Mouse (Mus musculus): ENCODE results near the gene Atp8b5. TPM values are rescaled to one million over a fixed set of nuclear protein-coding genes. Genes with fewer than 3 reads are reported as not detected.

Atp8b5 gene
- total and polyA plus RNA-seq, 2 experiments from 2014 or later = 0.44 to 2.4 TPM

DNA sequence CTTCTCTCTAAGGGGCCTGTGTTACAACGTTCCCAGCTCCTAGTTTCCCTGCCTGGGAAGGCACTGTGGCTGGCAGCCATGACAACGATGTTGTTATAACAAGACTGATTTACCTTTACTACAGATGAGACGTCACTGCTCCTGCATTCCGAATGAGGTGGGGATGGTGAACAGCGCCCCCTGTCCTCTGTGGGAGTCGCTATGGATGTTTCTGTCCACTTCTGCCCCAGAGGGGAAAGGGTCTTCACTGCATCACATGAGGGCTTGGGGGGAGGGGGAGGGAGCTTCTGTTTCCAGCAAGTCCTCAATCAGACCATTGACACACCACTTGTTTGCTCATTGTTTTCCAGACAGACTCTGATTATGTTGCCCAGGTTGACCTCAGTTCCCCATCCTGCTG is 27.0 kb downstream of the Atp8b5 start:
- no peaks in the 10 kb centered on the region for H3K9me3 ChIP-seq (ENCODE audit: low read length)
- H3K4me3 ChIP-seq (ENCODE audit: low read length) = no peak overlapping the region
- no peak for DNase-seq (ENCODE audit: low spot score)
- no peak overlapping the region for H3K4me2 ChIP-seq (ENCODE audit: low read depth, low read length)
- no peak overlapping the region for H3K27ac ChIP-seq
- H3K27me3 ChIP-seq (ENCODE audit: insufficient read depth, low read length) = no peaks in the 10 kb centered on the region
- H3K9ac ChIP-seq (replicated peaks; ENCODE audit: low read length) = no peak overlapping the region
- WGBS = 41% methylated on average over 6 of the region's 6 CpGs
- TF ChIP-seq CTCF (IDR thresholded peaks at IDR 0.05; ENCODE audit: low read depth) = peak; percentile 37
- no peaks in the 10 kb centered on the region for H3K36me3 ChIP-seq (ENCODE audit: insufficient read depth, low read length)
- ATAC-seq = no peak
- H3K4me1 ChIP-seq (ENCODE audit: insufficient read depth, low read length) = no peaks in the 10 kb centered on the region

DNA sequence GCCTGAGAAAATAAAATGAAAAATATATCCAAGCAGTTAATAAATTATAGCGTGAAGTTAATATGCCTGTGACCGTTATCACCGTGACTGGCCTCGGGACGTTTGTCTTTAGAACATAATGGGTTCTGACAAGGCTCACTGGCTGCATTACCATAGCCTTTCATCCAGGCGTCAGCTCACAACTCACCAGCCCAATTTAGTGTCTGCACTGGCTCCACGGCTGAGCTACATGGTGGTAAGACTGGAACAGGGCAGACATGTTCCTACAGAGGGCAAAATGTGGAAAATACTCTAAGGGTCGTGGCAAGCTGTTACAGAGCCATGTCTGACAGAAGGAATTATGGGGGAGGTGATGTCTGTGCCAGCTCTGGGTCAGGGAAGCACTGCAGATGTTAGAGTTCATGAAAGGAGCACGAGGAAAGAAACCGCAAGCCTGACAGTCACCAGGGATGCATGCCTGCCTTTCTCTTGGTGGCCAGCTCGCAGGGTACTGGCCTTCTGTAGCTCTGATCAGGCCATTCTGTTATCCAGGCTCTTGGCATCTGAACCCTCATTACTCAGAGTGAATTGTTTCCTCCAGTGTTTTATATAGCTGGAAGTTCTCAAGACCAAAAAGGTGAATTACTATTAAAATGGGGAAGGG is 42.9 kb downstream of the Atp8b5 start:
- no peaks in the 10 kb centered on the region for H3K36me3 ChIP-seq (ENCODE audit: insufficient read depth, low read length)
- no peak overlapping the region for H3K4me3 ChIP-seq (ENCODE audit: low read length)
- no peak for TF ChIP-seq CTCF (IDR thresholded peaks at IDR 0.05; ENCODE audit: low read depth)
- no peaks in the 10 kb centered on the region for H3K4me1 ChIP-seq (ENCODE audit: insufficient read depth, low read length)
- ATAC-seq (peak; percentile 73), DNase-seq (ENCODE audit: low spot score) (peak; percentile 29)
- H3K27ac ChIP-seq = peak overlapping the region; percentile 58; the same call in 1 of the 2 replicates
- 11% methylated on average over 11 of the region's 11 CpGs for whole genome bisulfite sequencing
- no peaks in the 10 kb centered on the region for H3K27me3 ChIP-seq (ENCODE audit: insufficient read depth, low read length)
- no peak overlapping the region for H3K9ac ChIP-seq (replicated peaks; ENCODE audit: low read length)
- no peaks in the 10 kb centered on the region for H3K9me3 ChIP-seq (ENCODE audit: low read length)
- H3K4me2 ChIP-seq (ENCODE audit: low read depth, low read length) = no peak overlapping the region

GRCm38 (mm10) chr4:43321536-43321935 is 54.6 kb downstream of the Atp8b5 start:
- Histone ChIP-seq H3K36me3 (ENCODE audit: insufficient read depth, low read length) (no peaks in the 10 kb centered on the region), H3K9me3 (ENCODE audit: low read length) (no peaks in the 10 kb centered on the region), H3K4me3 (ENCODE audit: low read length) (no peak overlapping the region), H3K4me2 (ENCODE audit: low read depth, low read length) (no peak overlapping the region), H3K27ac (no peak overlapping the region), H3K9ac (replicated peaks; ENCODE audit: low read length) (no peak overlapping the region), H3K4me1 (ENCODE audit: insufficient read depth, low read length) (no peaks in the 10 kb centered on the region), H3K27me3 (ENCODE audit: insufficient read depth, low read length) (no peaks in the 10 kb centered on the region)
- ATAC-seq (no peak), DNase-seq (ENCODE audit: low spot score) (no peak)
- TF ChIP-seq CTCF (IDR thresholded peaks at IDR 0.05; ENCODE audit: low read depth) = no peak
- WGBS = 85% methylated on average over 4 of the region's 4 CpGs

- 89% methylated on average over 14 of the region's 14 CpGs for WGBS
- no peak for ATAC-seq
- H3K36me3 ChIP-seq (ENCODE audit: insufficient read depth, low read length) = no peaks in the 10 kb centered on the region
Observed at GRCm38 (mm10) chr4:43322336-43322735, 55.4 kb downstream of the Atp8b5 start.

DNA sequence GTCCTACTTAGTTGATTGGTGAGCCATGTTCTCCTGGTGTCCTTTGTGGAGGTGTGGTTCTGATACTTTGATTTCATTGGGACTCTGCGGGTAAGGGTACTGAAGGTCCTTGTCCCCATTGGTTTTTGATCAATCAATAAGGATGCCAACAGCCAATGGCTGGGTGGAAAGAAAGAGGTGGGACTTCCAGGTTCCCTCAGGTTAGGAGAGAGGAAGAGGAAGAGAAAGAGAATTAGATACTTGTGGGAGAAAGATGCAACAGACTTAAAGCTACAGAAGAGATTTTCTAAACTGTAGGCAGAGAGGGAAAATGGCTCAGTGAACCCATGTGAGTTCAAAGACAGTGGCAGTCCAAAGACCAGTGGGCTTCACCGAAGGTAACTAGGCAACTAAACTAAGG is 60.2 kb downstream of the Atp8b5 start:
- no peak overlapping the region for H3K4me3 ChIP-seq (ENCODE audit: low read length)
- no peaks in the 10 kb centered on the region for H3K9me3 ChIP-seq (ENCODE audit: low read length)
- H3K36me3 ChIP-seq (ENCODE audit: insufficient read depth, low read length) = no peaks in the 10 kb centered on the region
- WGBS = 96% methylated on average over 2 of the region's 2 CpGs
- ATAC-seq (no peak), DNase-seq (ENCODE audit: low spot score) (no peak)
- no peak overlapping the region for H3K9ac ChIP-seq (replicated peaks; ENCODE audit: low read length)
- no peak overlapping the region for H3K4me2 ChIP-seq (ENCODE audit: low read depth, low read length)
- no peaks in the 10 kb centered on the region for H3K27me3 ChIP-seq (ENCODE audit: insufficient read depth, low read length)
- TF ChIP-seq CTCF (IDR thresholded peaks at IDR 0.05; ENCODE audit: low read depth) = no peak
- H3K27ac ChIP-seq = no peak overlapping the region
- H3K4me1 ChIP-seq (ENCODE audit: insufficient read depth, low read length) = no peaks in the 10 kb centered on the region

More at GRCm38 (mm10) chr4:43322336-43322735, 55.4 kb downstream of the Atp8b5 start:
- DNase-seq (ENCODE audit: low spot score) = no peak
- H3K4me1 ChIP-seq (ENCODE audit: insufficient read depth, low read length) = no peaks in the 10 kb centered on the region
- no peak overlapping the region for H3K9ac ChIP-seq (replicated peaks; ENCODE audit: low read length)
- H3K27ac ChIP-seq = no peak overlapping the region
- no peak for TF ChIP-seq CTCF (IDR thresholded peaks at IDR 0.05; ENCODE audit: low read depth)
- H3K4me3 ChIP-seq (ENCODE audit: low read length) = no peak overlapping the region
- H3K4me2 ChIP-seq (ENCODE audit: low read depth, low read length) = no peak overlapping the region
- H3K27me3 ChIP-seq (ENCODE audit: insufficient read depth, low read length) = no peaks in the 10 kb centered on the region
- no peaks in the 10 kb centered on the region for H3K9me3 ChIP-seq (ENCODE audit: low read length)

GRCm38 (mm10) chr4:43334771-43335170 is 67.8 kb downstream of the Atp8b5 start:
- no peak overlapping the region for H3K4me2 ChIP-seq (ENCODE audit: low read depth, low read length)
- H3K27ac ChIP-seq = no peak overlapping the region
- ATAC-seq = no peak
- H3K4me3 ChIP-seq (ENCODE audit: low read length) = no peak overlapping the region
- no peaks in the 10 kb centered on the region for H3K4me1 ChIP-seq (ENCODE audit: insufficient read depth, low read length)
- DNase-seq (ENCODE audit: low spot score) = no peak
- no peak for TF ChIP-seq CTCF (IDR thresholded peaks at IDR 0.05; ENCODE audit: low read depth)
- no peaks in the 10 kb centered on the region for H3K9me3 ChIP-seq (ENCODE audit: low read length)
- no peak overlapping the region for H3K9ac ChIP-seq (replicated peaks; ENCODE audit: low read length)
- no peaks in the 10 kb centered on the region for H3K27me3 ChIP-seq (ENCODE audit: insufficient read depth, low read length)
- 49% methylated on average over 2 of the region's 2 CpGs for WGBS
- no peaks in the 10 kb centered on the region for H3K36me3 ChIP-seq (ENCODE audit: insufficient read depth, low read length)

- TF ChIP-seq CTCF (IDR thresholded peaks at IDR 0.05; ENCODE audit: low read depth) = no peak
- H3K9ac ChIP-seq (replicated peaks; ENCODE audit: low read length) = no peak overlapping the region
- H3K27me3 ChIP-seq (ENCODE audit: insufficient read depth, low read length) = no peaks in the 10 kb centered on the region
- no peaks in the 10 kb centered on the region for H3K4me1 ChIP-seq (ENCODE audit: insufficient read depth, low read length)
- ATAC-seq (no peak), DNase-seq (ENCODE audit: low spot score) (no peak)
- no peak overlapping the region for H3K4me3 ChIP-seq (ENCODE audit: low read length)
- H3K36me3 ChIP-seq (ENCODE audit: insufficient read depth, low read length) = no peaks in the 10 kb centered on the region
- no peak overlapping the region for H3K27ac ChIP-seq
- H3K4me2 ChIP-seq (ENCODE audit: low read depth, low read length) = no peak overlapping the region
- no peaks in the 10 kb centered on the region for H3K9me3 ChIP-seq (ENCODE audit: low read length)
Observed at GRCm38 (mm10) chr4:43336176-43336575, 69.2 kb downstream of the Atp8b5 start.
